Mouse (Mus musculus) embryonic stem cell, embryonic (primary cell): ENCODE results near the gene Pan2.
"Not testable (repeated sequence)": the region's sequence is repeated elsewhere in the genome, so short reads cannot be mapped to it uniquely, and the experiment has no call there.

Experiments
- CTCF ChIA-PET, 4 experiments: fragments of 300-600 bp in 2 of 4; fragments of 350-600 bp in 2 of 4; sonication (Branson Sonifier 250); formaldehyde crosslinking; loops; one replicate each; lab custom pipeline; 2022; ENCODE audit warnings: inconsistent platforms in 2 of 4; lab: Charles Lee
- POLR2A ChIA-PET, 4 experiments: fragments of 300-600 bp in 2 of 4; fragments of 350-600 bp in 2 of 4; sonication (Branson Sonifier 250); formaldehyde crosslinking; loops; one replicate each; lab custom pipeline; 2022; ENCODE audit warnings: antibody characterized with exemption in 4 of 4, inconsistent platforms in 1 of 4; lab: Charles Lee

Pan2 gene

GRCm38 (mm10) chr10:128271883-128272282, 31.3 kb upstream of the Pan2 start:
- ChIA-PET POLR2A (interaction anchor here in 3 of 4 experiments (0.5 to 5.8 kb wide), 19 partner anchors 8 to 521 kb away, joined by 3 to 58 read pairs (median 3); partner anchors contain the start of genes Pan2 (in 2 of the 3), Cnpy2 (in 1 of the 3), Nabp2 (in 1 of the 3) and Rnf41 (in 1 of the 3)), CTCF (interaction anchor here (0.5 to 2.8 kb wide), 11 partner anchors 10 to 1193 kb away, joined by 3 to 31 read pairs (median 5); no protein-coding TSS in a partner anchor)

DNA sequence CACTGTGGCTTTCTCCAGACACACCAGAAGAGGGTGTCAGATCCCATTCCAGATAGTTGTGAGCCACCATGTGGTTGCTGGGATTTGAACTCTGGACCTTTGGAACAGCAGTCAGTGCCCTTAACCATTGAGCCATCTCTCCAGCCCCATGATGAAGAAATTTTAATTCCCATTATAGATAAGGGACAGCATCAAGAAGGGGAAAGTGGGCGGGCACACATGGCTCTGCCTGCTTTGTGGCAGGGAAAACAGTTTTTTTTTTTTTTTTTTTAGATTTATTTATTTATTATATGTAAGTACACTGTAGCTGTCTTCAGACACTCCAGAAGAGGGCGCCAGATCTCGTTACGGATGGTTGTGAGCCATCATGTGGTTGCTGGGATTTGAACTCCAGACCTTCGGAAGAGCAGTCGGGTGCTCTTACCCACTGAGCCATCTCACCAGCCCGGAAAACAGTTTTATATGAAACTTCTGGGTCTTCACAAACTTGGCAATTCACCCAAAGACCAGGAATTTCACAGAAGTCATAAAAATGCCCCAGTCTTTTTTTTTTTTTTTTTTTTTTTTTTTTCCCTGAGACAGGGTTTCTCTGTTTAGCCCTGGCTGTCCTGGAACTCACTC, 30.2 kb upstream of the Pan2 start:
- POLR2A ChIA-PET = interaction anchor here (0.5 to 5.8 kb wide), 27 partner anchors 9 to 275 kb away, joined by 3 to 58 read pairs (median 3); partner anchors contain the start of genes Cnpy2 (in 1 of the 4), Coq10a (in 1 of the 4) and Pan2 (in 1 of the 4)
- CTCF ChIA-PET = interaction anchor here (0.6 to 2.8 kb wide), 29 partner anchors 11 to 1072 kb away, joined by 3 to 31 read pairs (median 3); partner anchors contain the start of genes Pan2 (in 1 of the 4) and Timeless (in 1 of the 4)

DNA sequence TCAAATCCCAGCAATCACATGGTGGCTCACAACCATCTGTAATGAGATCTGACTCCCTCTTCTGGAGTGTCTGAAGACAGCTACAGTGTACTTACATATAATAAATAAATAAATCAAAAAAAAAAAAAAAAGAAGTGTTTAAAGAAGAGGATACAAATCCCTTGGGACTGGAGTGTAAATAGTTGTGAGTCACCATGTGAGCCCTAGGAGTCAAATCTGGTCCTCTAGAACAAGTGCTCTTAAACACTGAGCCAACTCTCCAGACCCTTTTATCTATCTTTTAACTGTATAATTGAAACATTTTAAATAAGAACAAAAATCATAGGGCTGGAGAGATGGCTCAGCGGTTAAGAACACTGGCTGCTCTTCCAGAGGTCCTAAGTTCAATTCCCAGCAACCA, 27.8 kb upstream of the Pan2 start:
- POLR2A ChIA-PET = not testable (repeated sequence)
- CTCF ChIA-PET = interaction anchor here in 2 of 4 experiments (0.6 to 0.7 kb wide), 3 partner anchors 29 to 1343 kb away, joined by 3 read pairs; no protein-coding TSS in a partner anchor

- ChIA-PET POLR2A (interaction anchor here in 3 of 4 experiments (0.5 to 2.3 kb wide), 8 partner anchors 8 to 1033 kb away, joined by 3 to 11 read pairs (median 4); partner anchors contain the start of genes Il23a (in 1 of the 3), Pan2 (in 1 of the 3) and Stat2 (in 1 of the 3)), CTCF (no interaction called here)
These were observed 25.0 kb upstream of the Pan2 start for GRCm38 (mm10) chr10:128278158-128278557.

GRCm38 (mm10) chr10:128280943-128281342, 22.2 kb upstream of the Pan2 start:
- ChIA-PET CTCF (interaction anchor here in 2 of 4 experiments (0.7 to 1.8 kb wide), 3 partner anchors 11 to 54 kb away, joined by 3 to 7 read pairs (median 5); partner anchors contain the start of genes Pan2 (in 1 of the 2) and Stat2 (in 1 of the 2)), POLR2A (interaction anchor here in 3 of 4 experiments (0.5 to 5.2 kb wide), 9 partner anchors 10 to 186 kb away, joined by 3 to 58 read pairs (median 3); partner anchors contain the start of genes Apof (in 2 of the 3), Stat2 (in 2 of the 3), Cnpy2 (in 1 of the 3) and Gls2 (in 1 of the 3))

DNA sequence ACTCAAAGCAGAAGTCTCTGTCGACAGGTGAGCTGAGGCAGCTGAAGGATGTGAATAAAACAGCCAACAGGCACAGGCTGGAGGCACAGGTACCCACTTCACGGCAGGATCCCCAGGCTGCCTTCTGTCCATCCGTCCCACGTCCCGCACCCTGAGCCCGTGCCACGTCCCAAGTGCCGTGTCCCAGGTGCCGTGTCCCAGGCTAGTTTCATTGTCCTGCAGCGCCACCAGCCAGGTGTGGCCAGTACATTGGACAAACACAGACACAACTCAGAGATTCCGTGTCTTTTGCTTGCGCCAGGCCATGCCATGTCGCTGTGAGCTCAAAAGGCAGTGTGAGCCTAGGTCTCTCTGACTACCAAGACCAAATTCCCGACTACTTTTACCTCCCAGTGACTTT, 21.5 kb upstream of the Pan2 start:
- ChIA-PET CTCF (interaction anchor here in 3 of 4 experiments (0.6 to 1.8 kb wide), 4 partner anchors 11 to 87 kb away, joined by 3 to 7 read pairs (median 4); partner anchors contain the start of genes Coq10a (in 1 of the 3) and Stat2 (in 1 of the 3)), POLR2A (interaction anchor here (0.6 to 5.2 kb wide), 11 partner anchors 11 to 638 kb away, joined by 3 to 58 read pairs (median 4); partner anchors contain the start of genes Stat2 (in 3 of the 4), Apof (in 2 of the 4), Cnpy2 (in 1 of the 4) and Pan2 (in 1 of the 4))

- ChIA-PET POLR2A (interaction anchor here (0.5 to 5.2 kb wide), 35 partner anchors 10 to 384 kb away, joined by 3 to 58 read pairs (median 5); partner anchors contain the start of genes Cnpy2 (in 4 of the 4), Stat2 (in 3 of the 4), Apof (in 2 of the 4) and Baz2a (in 2 of the 4)), CTCF (interaction anchor here (0.6 to 2.7 kb wide), 31 partner anchors 10 to 253 kb away, joined by 3 to 31 read pairs (median 4); partner anchors contain the start of genes Stat2 (in 3 of the 4), Baz2a (in 2 of the 4), Pan2 (in 2 of the 4) and Apof (in 1 of the 4))
These were observed 20.2 kb upstream of the Pan2 start for GRCm38 (mm10) chr10:128282886-128283450.

- ChIA-PET POLR2A (interaction anchor here (0.5 to 5.2 kb wide), 63 partner anchors 9 to 674 kb away, joined by 3 to 58 read pairs (median 4); partner anchors contain the start of genes Cnpy2 (in 4 of the 4), Baz2a (in 3 of the 4), Stat2 (in 3 of the 4) and Apof (in 2 of the 4)), CTCF (interaction anchor here (0.5 to 2.7 kb wide), 69 partner anchors 9 to 310 kb away, joined by 3 to 31 read pairs (median 4); partner anchors contain the start of genes Baz2a (in 3 of the 4), Pan2 (in 3 of the 4), Stat2 (in 3 of the 4) and Apof (in 2 of the 4))
These were observed 19.2 kb upstream of the Pan2 start for GRCm38 (mm10) chr10:128283604-128284579.

- ChIA-PET POLR2A (interaction anchor here in 3 of 4 experiments (0.5 to 6.1 kb wide), 12 partner anchors 10 to 220 kb away, joined by 3 to 49 read pairs (median 5); partner anchors contain the start of genes Cnpy2 (in 2 of the 3), Pan2 (in 2 of the 3) and Stat2 (in 2 of the 3)), CTCF (interaction anchor here in 1 of 4 experiments (1.3 kb wide), 1 partner anchor 20 kb away, joined by 3 read pairs; the partner anchor contains the start of gene Stat2)
These were observed 12.5 kb upstream of the Pan2 start for GRCm38 (mm10) chr10:128290594-128290993.

GRCm38 (mm10) chr10:128296370-128297090, 6.6 kb upstream of the Pan2 start:
- CTCF ChIA-PET = interaction anchor here (0.7 to 2.2 kb wide), 7 partner anchors 13 to 628 kb away, joined by 3 to 10 read pairs (median 3); partner anchors contain the start of genes Nab2 (in 1 of the 4) and Stat2 (in 1 of the 4)
- POLR2A ChIA-PET = interaction anchor here in 3 of 4 experiments (0.5 to 3.3 kb wide), 31 partner anchors 11 to 263 kb away, joined by 3 to 15 read pairs (median 4); partner anchors contain the start of genes Cnpy2 (in 2 of the 3), Stat2 (in 2 of the 3), Apof (in 1 of the 3) and Cs (in 1 of the 3)

- POLR2A ChIA-PET = interaction anchor here in 3 of 4 experiments (0.5 to 3.3 kb wide), 34 partner anchors 12 to 262 kb away, joined by 3 to 15 read pairs (median 4); partner anchors contain the start of genes Cnpy2 (in 2 of the 3), Stat2 (in 2 of the 3), Zc3h10 (in 2 of the 3) and Apof (in 1 of the 3)
- CTCF ChIA-PET = interaction anchor here in 3 of 4 experiments (0.8 to 2.2 kb wide), 4 partner anchors 13 to 629 kb away, joined by 3 to 10 read pairs (median 4); partner anchors contain the start of gene Nab2 (in 1 of the 3)
These were observed 5.9 kb upstream of the Pan2 start for GRCm38 (mm10) chr10:128297221-128297620.

DNA sequence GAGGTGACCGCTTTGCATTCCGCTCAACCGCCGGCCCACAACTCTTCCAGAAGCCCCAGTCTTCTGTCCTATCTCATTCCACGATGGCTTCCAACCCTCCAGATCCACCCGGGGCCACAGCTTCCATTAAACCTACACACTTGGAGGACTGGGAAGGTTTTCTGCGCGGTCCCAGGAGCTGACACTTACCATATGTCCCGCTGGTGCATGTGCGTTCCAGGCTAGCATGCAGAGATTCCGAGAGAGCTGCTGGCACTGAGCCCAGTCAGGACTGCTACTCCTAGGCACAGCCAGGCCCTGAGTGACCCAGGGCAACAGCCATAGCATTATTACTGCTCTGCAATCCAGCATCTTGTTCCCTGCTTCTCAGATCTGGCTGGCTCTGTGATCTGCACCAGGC, 5.5 kb upstream of the Pan2 start:
- POLR2A ChIA-PET = interaction anchor here in 3 of 4 experiments (0.7 to 3.3 kb wide), 15 partner anchors 12 to 250 kb away, joined by 3 to 15 read pairs (median 4); partner anchors contain the start of genes Cnpy2 (in 2 of the 3), Stat2 (in 2 of the 3), Nabp2 (in 1 of the 3) and Rnf41 (in 1 of the 3)
- CTCF ChIA-PET = interaction anchor here in 2 of 4 experiments (1.4 to 2.2 kb wide), 2 partner anchors 14 kb away, joined by 3 to 10 read pairs; no protein-coding TSS in a partner anchor

- ChIA-PET CTCF (interaction anchor here in 1 of 4 experiments (2.2 kb wide), 1 partner anchor 15 kb away, joined by 10 read pairs; no protein-coding TSS in a partner anchor), POLR2A (interaction anchor here in 3 of 4 experiments (0.6 to 3.3 kb wide), 12 partner anchors 9 to 250 kb away, joined by 3 to 15 read pairs (median 5); partner anchors contain the start of genes Cnpy2 (in 2 of the 3), Stat2 (in 1 of the 3) and Zc3h10 (in 1 of the 3))
These were observed 4.9 kb upstream of the Pan2 start for GRCm38 (mm10) chr10:128298243-128298642.

DNA sequence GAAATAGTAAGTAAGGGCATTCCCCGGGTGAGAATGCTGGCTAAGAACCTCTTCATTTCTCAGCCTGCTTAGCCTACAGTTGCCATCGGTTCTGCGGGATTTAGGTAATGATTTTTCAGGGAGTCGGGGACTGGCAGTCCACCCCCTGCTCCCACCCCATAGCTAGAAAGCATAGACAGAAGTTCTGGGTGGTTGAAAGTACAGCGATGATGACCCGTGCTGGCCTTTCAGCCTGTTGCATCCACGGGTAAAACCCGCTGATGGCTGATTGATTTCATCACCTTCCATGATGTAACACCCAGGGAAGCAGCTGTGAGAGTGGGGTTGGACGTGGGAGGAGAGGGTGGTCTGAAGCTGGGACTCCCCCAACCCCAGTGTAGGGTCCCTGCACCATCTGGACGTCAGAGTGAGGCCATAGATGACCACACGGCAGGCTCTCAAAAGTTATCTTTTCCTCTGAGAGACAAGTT, 4.4 kb upstream of the Pan2 start, which contains the start of gene Il23a:
TSS of gene Il23a (minus strand) at position 51 of the 470 bp plus-strand sequence.
- POLR2A ChIA-PET = interaction anchor here in 3 of 4 experiments (0.6 to 2.3 kb wide), 17 partner anchors 10 to 258 kb away, joined by 3 to 7 read pairs (median 4); partner anchors contain the start of genes Zc3h10 (in 2 of the 3), Apof (in 1 of the 3), Atp5b (in 1 of the 3) and Stat2 (in 1 of the 3)
- CTCF ChIA-PET = interaction anchor here in 2 of 4 experiments (1.0 to 1.1 kb wide), 2 partner anchors 15 kb away, joined by 3 to 4 read pairs; no protein-coding TSS in a partner anchor
